Mouse (Mus musculus) ES-Bruce4 (cell line): Measurements from ENCODE around the gene En2.

Experiments used
- CTCF ChIP-seq: IDR thresholded peaks from one replicate; pipeline ENCODE4 v1.8.1; 2011; ENCODE audit warnings: low read depth, low read length
- POLR2A ChIP-seq: IDR thresholded peaks from one replicate; pipeline ENCODE4 v1.8.1; 2011; ENCODE audit warnings: low read length; ENCODE audit not compliant: insufficient read depth

- no peak for TF ChIP-seq CTCF
- no peak for TF ChIP-seq POLR2A
Observed at GRCm38 (mm10) chr5:28176585-28176984, 11.1 kb downstream of the En2 start.
